Mouse (Mus musculus): ENCODE data around the gene Cntn5. TPM values are rescaled to one million over a fixed set of nuclear protein-coding genes. Genes with fewer than 3 reads are reported as not detected.

The Cntn5 gene
- total and polyA plus RNA-seq, 3 experiments, result not detected

- Histone ChIP-seq H3K4me3 (replicated peaks in 1 of 3; ENCODE audit: low read depth in 2 of 3, low read length in 2 of 3, poor library complexity in 1 of 3) (no peak overlapping the region), H3K27ac (ENCODE audit: insufficient read depth, low read depth) (no peak overlapping the region), H3K27me3 (replicated peaks) (no peaks in the 10 kb centered on the region), H3K9me3 (replicated peaks; ENCODE audit: low read length) (no peaks in the 10 kb centered on the region), H3K9ac (ENCODE audit: insufficient read depth, low read depth) (no peak overlapping the region), H3K79me2 (replicated peaks; ENCODE audit: control insufficient read depth, extremely low read depth, insufficient read depth, poor library complexity, severe bottlenecking) (no peaks in the 10 kb centered on the region), H3K4me1 (ENCODE audit: control insufficient read depth in 1 of 2, insufficient read depth in 2 of 2) (no peaks in the 10 kb centered on the region), H3K36me3 (replicated peaks in 1 of 2; ENCODE audit: control insufficient read depth in 1 of 2, insufficient read depth in 1 of 2, low read length in 1 of 2) (no peaks in the 10 kb centered on the region), H3K4me2 (ENCODE audit: insufficient read depth, low read depth, poor library complexity, severe bottlenecking) (no peak overlapping the region)
- TF ChIP-seq CTCF (conservative IDR thresholded peaks at IDR 0.05 in 1 of 2, IDR thresholded peaks at IDR 0.05 in 1 of 2; ENCODE audit: low read depth in 2 of 2, low read length in 2 of 2) (no peak), BHLHE40 (IDR thresholded peaks at IDR 0.05; ENCODE audit: low read depth, low read length) (no peak), TBP (conservative IDR thresholded peaks at IDR 0.05; ENCODE audit: low read depth, low read length) (no peak)
- in situ Hi-C loops (cut with MboI; ENCODE audit: low pct_ligation_motif_present, low pct_unique_long_range_greater_than_20kb, low sequenced_read_pairs) (no loop called here), dilution Hi-C loops (cut with MboI; ENCODE audit: extremely low pct_ligation_motif_present, extremely low pct_unique_long_range_greater_than_20kb, low sequenced_read_pairs) (no loop called here)
- DNase-seq (ENCODE audit: extremely low read depth), result no peak
Observed at GRCm38 (mm10) chr9:10101812-10102440, 802.6 kb downstream of the Cntn5 start.

- H3K79me2 ChIP-seq (replicated peaks; ENCODE audit: control insufficient read depth, extremely low read depth, insufficient read depth, poor library complexity, severe bottlenecking), result no peaks in the 10 kb centered on the region
- no peak overlapping the region for H3K9ac ChIP-seq (ENCODE audit: insufficient read depth, low read depth)
- TF ChIP-seq USF2 (conservative IDR thresholded peaks at IDR 0.05; ENCODE audit: low read depth, low read length), result no peak
- TF ChIP-seq MAZ (IDR thresholded peaks at IDR 0.05; ENCODE audit: low read depth, low read length), result no peak
- no peak for TF ChIP-seq MAX (IDR thresholded peaks at IDR 0.05; ENCODE audit: low read length)
- no peak for TF ChIP-seq POLR2AphosphoS2 (IDR thresholded peaks at IDR 0.05; ENCODE audit: low read depth, low read length)
- no peak for TF ChIP-seq ETS1 (conservative IDR thresholded peaks at IDR 0.05; ENCODE audit: low read depth, low read length)
- no peak for TF ChIP-seq TCF12 (IDR thresholded peaks at IDR 0.05; ENCODE audit: low read depth, low read length)
- TF ChIP-seq NELFE (IDR thresholded peaks at IDR 0.05; ENCODE audit: low read depth, low read length), result no peak
- TF ChIP-seq JUND (conservative IDR thresholded peaks at IDR 0.05; ENCODE audit: low read depth, low read length), result no peak
- H3K4me1 ChIP-seq (ENCODE audit: control insufficient read depth in 1 of 2, insufficient read depth in 2 of 2), result peaks cover 0 to 2% of the 10 kb centered on the region in 2 experiments; a peak in 1 of 4 replicates
- no peaks in the 10 kb centered on the region for H3K9me3 ChIP-seq (replicated peaks; ENCODE audit: low read length)
- no peak overlapping the region for H3K4me3 ChIP-seq (replicated peaks in 1 of 3; ENCODE audit: low read depth in 2 of 3, low read length in 2 of 3, poor library complexity in 1 of 3)
- no peak for DNase-seq (ENCODE audit: extremely low read depth)
- in situ Hi-C loops (cut with MboI; ENCODE audit: low pct_ligation_motif_present, low pct_unique_long_range_greater_than_20kb, low sequenced_read_pairs) (no loop called here), dilution Hi-C loops (cut with MboI; ENCODE audit: extremely low pct_ligation_motif_present, extremely low pct_unique_long_range_greater_than_20kb, low sequenced_read_pairs) (no loop called here)
- H3K36me3 ChIP-seq (replicated peaks in 1 of 2; ENCODE audit: control insufficient read depth in 1 of 2, insufficient read depth in 1 of 2, low read length in 1 of 2), result no peaks in the 10 kb centered on the region
- H3K27ac ChIP-seq (ENCODE audit: insufficient read depth, low read depth), result no peak overlapping the region
- H3K4me2 ChIP-seq (ENCODE audit: insufficient read depth, low read depth, poor library complexity, severe bottlenecking), result no peak overlapping the region
- no peaks in the 10 kb centered on the region for H3K27me3 ChIP-seq (replicated peaks)
Observed at GRCm38 (mm10) chr9:10076282-10076681, 828.3 kb downstream of the Cntn5 start.

GRCm38 (mm10) chr9:10073401-10073800 lies 831.2 kb downstream of the Cntn5 start:
- no peak for DNase-seq (ENCODE audit: extremely low read depth)
- no peaks in the 10 kb centered on the region for H3K36me3 ChIP-seq (replicated peaks in 1 of 2; ENCODE audit: control insufficient read depth in 1 of 2, insufficient read depth in 1 of 2, low read length in 1 of 2)
- TF ChIP-seq USF1 (IDR thresholded peaks at IDR 0.05; ENCODE audit: low read depth, low read length) (no peak), UBTF (IDR thresholded peaks at IDR 0.05; ENCODE audit: low read depth, low read length) (no peak), E2F4 (IDR thresholded peaks at IDR 0.05; ENCODE audit: insufficient replicate concordance, low read depth, low read length) (no peak), JUN (IDR thresholded peaks at IDR 0.05; ENCODE audit: insufficient read depth, low read depth, low read length) (no peak), BHLHE40 (IDR thresholded peaks at IDR 0.05; ENCODE audit: low read depth, low read length) (no peak), GABPA (IDR thresholded peaks at IDR 0.05; ENCODE audit: insufficient replicate concordance, low read depth, low read length) (no peak), MYC (IDR thresholded peaks at IDR 0.05; ENCODE audit: low read depth, low read length) (no peak), MEF2A (IDR thresholded peaks at IDR 0.05; ENCODE audit: borderline replicate concordance, low read depth, low read length) (no peak), POLR2A (IDR thresholded peaks at IDR 0.05; ENCODE audit: low read depth, low read length) (no peak), HCFC1 (IDR thresholded peaks at IDR 0.05; ENCODE audit: low read depth, low read length) (no peak), NRF1 (IDR thresholded peaks at IDR 0.05; ENCODE audit: low read depth, low read length) (no peak), KAT2A (IDR thresholded peaks at IDR 0.05; ENCODE audit: insufficient replicate concordance, low read length) (no peak), TCF12 (IDR thresholded peaks at IDR 0.05; ENCODE audit: low read depth, low read length) (no peak), RCOR1 (conservative IDR thresholded peaks at IDR 0.05; ENCODE audit: low read depth, low read length) (no peak), SIN3A (IDR thresholded peaks at IDR 0.05; ENCODE audit: low read length) (no peak), CHD2 (IDR thresholded peaks at IDR 0.05; ENCODE audit: low read length) (no peak)
- no peaks in the 10 kb centered on the region for H3K79me2 ChIP-seq (replicated peaks; ENCODE audit: control insufficient read depth, extremely low read depth, insufficient read depth, poor library complexity, severe bottlenecking)
- no peak overlapping the region for H3K9ac ChIP-seq (ENCODE audit: insufficient read depth, low read depth)
- dilution Hi-C loops (cut with MboI; ENCODE audit: extremely low pct_ligation_motif_present, extremely low pct_unique_long_range_greater_than_20kb, low sequenced_read_pairs) (no loop called here), in situ Hi-C loops (cut with MboI; ENCODE audit: low pct_ligation_motif_present, low pct_unique_long_range_greater_than_20kb, low sequenced_read_pairs) (no loop called here)
- no peaks in the 10 kb centered on the region for H3K27me3 ChIP-seq (replicated peaks)
- no peaks in the 10 kb centered on the region for H3K9me3 ChIP-seq (replicated peaks; ENCODE audit: low read length)
- H3K4me1 ChIP-seq (ENCODE audit: control insufficient read depth in 1 of 2, insufficient read depth in 2 of 2), result peaks cover 0 to 2% of the 10 kb centered on the region in 2 experiments; a peak in 1 of 4 replicates
- no peak overlapping the region for H3K4me2 ChIP-seq (ENCODE audit: insufficient read depth, low read depth, poor library complexity, severe bottlenecking)
- H3K27ac ChIP-seq (ENCODE audit: insufficient read depth, low read depth), result no peak overlapping the region
- H3K4me3 ChIP-seq (replicated peaks in 1 of 3; ENCODE audit: low read depth in 2 of 3, low read length in 2 of 3, poor library complexity in 1 of 3), result no peak overlapping the region

Measured in CH12.LX (cell line).